Mouse (Mus musculus) left cerebral cortex, postnatal 25 days (tissue): ENCODE results near the gene Kif7. TPM values are rescaled to one million over a fixed set of nuclear protein-coding genes. Genes with fewer than 3 reads are reported as not detected.
A peak's percentile ranks its signal among the peaks of the same experiment; 100 is the strongest.

Source experiments
- DNase-seq, 2 experiments: peaks; one replicate each; pipeline ENCODE4 v3.0.0; 2022; ENCODE audit warnings: low spot score in 2 of 2, mixed read lengths in 1 of 2
- intact Hi-C: fragments of 180-260 bp; cut with DNase I; formaldehyde crosslinking; loops from one replicate; pipeline ENCODE4 v1.15.1; 2025
- total RNA-seq, 2 experiments: library from RNA; stranded (reverse); gene quantifications; 2 replicates each; pipeline ENCODE4 v1.2.3; 2021

Gene Kif7
- 1 to 10 TPM; 1.1 to 1.7 TPM for total RNA-seq

DNA sequence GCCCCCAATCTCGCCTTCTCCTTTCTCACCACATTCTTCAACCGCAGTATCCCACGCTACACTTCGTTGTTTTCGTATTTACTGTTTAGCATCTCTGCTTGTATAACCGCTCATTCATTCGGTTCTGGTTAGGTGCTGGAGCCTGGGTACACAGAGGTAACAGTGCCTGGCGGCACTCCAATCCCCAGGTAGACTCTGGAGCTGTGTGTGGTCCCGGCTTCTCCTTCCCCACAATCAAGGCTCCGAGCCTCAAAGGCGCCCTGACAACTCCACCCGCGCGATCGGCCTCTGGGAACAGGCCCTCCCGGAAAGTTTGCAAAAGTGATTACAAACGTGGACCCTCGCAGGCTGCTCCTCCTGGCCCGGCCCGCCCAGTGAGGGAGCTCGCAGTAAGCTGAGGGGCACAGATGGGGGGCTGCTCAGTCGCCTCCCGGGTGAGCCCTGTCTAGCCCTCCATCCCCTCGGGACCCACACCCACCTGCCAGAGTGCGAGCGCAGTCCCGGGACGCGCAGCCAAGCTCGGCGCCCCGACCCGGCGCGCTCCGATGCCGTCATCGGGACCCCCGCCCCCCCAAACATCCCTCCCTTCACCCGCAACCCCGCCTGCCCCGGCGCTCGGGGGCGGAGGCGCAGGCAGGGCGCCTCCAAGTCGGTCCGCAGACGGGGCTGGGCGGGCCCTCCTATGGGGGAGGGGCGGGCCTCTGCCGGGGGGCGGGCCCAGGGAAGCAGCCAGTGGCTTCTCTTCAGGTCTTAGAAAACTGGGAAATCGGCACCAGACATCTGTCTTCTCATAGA is at the start of gene Kif7:
Gene Kif7 (minus strand): TSS at position 534 of the 795 bp plus-strand sequence.
- intact Hi-C loops, result loop anchor here (5.0 kb wide), 1 partner anchor 53 kb away; the partner anchor contains the start of gene Ticrr
- DNase-seq, result peak; percentile 36 to 40

DNA sequence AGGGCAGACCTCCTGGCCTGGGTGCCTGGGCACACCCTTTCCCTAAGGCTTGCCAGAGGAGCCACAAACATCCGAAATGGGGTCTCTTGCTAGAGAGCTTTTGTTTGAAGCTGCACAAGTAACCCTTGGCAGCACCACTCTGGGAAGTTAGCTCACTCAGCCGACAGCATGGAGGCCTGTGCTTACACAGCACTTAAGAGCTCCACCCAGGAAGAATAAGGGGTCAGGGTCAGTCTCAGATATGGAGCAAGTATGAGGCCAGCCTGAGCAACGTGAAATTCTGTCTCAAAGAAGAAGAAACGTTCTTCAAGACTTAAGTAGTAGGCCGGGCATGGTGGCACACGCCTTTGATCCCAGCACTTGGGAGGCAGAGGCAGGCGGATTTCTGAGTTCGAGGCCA is 46.6 kb upstream of the Kif7 start:
- intact Hi-C loops, result no loop called here
- DNase-seq, result no peak

DNA sequence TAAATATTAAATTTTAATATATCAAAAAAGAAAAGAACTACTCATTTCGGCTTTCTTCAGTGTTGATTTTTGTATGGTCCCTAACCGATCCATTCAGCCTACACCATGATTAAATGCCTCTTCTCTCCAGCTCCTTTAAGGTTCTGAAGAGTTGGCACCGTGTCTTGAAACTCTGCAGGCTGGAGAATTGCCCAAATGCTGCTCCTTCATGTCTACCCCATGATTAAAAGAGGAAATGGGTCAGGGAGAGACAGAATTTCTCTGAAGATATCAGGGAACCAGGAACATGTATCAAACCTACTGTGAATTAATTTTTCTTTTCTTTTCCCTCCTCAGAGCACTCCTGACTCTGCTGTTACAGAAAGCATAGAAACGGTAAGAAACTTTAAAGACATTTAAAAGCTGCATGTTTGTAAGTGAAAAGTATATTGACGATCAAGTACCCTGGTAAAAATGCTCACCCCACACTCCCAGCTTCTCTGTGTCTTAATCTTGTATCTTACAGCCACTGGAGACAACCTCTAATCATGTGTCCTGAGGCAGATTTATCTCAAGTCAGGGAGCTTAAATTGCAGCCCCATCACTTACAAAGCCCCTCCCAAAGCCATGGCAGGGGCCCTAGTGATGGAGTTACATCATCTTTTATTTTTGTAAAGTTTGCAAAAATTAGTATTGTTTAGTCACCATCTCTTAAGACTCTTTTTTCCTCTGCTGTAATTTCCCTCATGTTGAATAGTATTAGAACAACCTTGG is 45.8 kb upstream of the Kif7 start:
- no peak for DNase-seq
- intact Hi-C loops, result no loop called here

DNA sequence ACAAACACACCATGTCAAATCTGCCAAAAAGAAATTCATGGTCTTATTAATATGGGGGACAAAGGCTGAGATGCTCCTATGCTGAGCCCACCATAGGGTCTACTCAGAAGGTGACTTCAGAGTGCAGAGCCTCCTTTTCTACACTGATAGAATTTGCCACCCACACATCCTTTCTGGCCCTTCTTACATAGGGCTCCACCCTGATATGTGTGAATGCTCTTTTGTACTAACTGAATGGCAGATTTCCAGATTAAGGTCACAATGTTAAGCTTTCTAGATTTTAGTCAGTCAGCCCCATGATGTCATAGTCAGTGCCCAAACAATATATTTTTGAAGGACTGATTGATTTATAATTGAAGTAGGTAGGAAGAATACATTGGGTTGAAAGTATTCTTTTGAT is 44.2 kb upstream of the Kif7 start:
- intact Hi-C loops, result no loop called here
- DNase-seq, result no peak

DNA sequence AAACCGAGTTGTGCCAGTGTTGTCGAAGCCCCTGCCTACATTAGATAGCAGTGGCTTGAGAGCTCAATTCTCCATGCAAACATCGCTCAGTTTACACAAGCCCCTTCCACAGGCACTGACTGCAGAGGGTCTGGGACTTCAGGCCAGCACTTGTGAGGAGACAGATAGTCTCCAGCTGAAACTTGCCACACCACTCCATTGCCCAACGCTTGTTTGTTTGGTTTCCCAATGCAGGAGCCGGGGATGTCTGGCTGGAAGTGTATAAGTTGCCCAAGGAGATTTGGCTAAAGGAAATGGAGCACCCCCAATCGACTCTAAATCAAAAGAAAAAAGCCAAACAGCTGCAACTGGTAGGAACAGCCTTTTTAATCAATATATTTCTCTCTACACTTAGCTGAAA is 42.7 kb upstream of the Kif7 start:
- intact Hi-C loops, result no loop called here
- no peak for DNase-seq

DNA sequence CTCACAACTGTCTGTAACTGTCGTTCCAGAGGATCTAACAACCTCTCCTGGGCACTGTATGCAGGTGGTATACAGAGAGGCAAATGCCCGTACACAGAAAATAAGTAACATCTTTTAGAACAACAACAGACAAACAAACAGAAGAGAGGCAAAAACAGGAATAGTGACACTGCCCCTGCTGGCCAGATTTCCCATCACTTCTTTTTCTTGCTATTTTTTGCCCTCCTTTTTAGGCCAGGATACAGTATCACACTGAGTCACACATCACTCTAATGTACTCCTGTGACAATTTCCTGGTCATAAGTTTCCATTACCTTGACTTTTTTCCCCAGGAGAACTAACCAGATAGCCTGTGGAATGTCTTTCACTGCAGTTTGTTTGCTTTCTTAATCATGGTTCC is 40.8 kb upstream of the Kif7 start:
- intact Hi-C loops, result no loop called here
- DNase-seq, result no peak

DNA sequence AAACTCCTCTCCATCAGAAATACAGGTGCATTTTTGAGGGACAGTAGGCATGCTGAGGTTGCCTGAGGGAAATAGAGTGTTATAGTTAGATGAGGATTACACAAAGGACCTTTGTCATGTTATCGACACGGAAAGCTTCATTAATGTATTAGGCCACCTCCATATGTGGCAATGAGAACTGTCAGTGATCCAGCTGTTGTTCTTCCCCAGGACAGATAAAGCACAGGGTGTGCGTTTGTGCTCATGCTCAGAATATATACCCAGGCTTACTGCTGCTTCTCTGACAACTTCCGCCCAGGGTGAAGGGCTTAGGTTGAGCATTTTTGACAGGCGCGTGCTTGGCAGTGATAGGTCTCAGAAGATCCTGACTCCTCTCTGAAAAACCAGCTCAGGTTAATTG is 34.0 kb upstream of the Kif7 start:
- no peak for DNase-seq
- intact Hi-C loops, result no loop called here

DNA sequence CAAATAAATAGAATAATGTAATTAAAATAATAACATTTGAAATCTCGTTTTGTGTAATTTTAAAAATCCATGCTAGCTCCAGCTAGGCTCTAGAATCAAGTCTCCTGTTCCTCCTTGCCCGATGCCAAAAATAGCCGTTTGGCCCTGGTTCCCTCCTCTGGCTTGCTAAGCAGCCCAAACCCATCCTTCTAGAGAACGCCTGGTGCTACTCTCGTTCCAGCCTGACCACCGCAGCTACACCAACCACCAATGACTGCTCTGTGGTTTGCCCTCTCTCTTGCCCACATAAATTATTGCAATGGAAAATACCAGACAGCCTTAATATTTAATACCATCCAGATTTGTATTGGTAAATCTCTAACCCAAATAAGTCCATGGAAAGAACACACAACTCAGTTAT is 32.1 kb upstream of the Kif7 start:
- DNase-seq, result no peak
- intact Hi-C loops, result no loop called here

DNA sequence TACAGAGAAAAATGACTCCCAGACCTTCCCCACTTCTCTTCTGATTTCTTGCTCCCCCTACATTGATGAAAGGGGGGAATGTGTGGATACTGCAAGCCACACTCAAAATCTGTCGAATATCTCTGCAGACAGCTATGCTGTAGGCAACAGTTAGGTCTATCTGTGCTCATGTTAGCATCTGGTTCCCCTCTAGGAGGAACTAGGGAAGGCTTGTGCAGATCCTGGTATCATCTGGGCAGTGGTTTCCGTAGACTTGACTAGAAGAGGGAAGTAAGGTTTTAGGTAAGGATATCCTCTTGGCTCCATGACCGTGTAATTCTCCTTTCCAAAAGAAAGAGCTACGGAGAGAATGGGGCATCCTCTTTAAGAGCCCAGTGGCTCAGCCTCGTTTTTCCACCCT is 29.1 kb upstream of the Kif7 start:
- DNase-seq, result no peak
- intact Hi-C loops, result no loop called here

DNA sequence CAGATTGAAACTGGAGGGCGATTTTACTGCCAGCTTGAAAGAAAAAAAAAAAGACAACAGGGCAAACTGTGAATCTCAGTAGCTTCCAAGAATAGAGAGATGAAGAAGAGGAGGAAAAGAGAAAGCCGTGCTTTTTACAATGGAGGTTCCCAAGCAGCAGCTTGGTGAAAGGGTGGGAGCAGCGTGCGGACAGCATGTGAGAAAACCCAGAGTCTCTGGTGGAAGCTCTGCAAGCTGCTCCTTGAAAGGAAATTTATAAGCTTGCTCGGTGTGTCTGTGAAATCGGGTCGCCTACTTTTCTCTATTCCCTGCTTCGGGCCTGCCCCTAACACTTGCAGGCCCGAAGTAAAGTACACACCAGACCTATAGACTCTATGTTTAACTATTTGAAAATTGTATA is 28.5 kb upstream of the Kif7 start:
- intact Hi-C loops, result no loop called here
- DNase-seq, result peak in 1 of 2 experiments; percentile 74

DNA sequence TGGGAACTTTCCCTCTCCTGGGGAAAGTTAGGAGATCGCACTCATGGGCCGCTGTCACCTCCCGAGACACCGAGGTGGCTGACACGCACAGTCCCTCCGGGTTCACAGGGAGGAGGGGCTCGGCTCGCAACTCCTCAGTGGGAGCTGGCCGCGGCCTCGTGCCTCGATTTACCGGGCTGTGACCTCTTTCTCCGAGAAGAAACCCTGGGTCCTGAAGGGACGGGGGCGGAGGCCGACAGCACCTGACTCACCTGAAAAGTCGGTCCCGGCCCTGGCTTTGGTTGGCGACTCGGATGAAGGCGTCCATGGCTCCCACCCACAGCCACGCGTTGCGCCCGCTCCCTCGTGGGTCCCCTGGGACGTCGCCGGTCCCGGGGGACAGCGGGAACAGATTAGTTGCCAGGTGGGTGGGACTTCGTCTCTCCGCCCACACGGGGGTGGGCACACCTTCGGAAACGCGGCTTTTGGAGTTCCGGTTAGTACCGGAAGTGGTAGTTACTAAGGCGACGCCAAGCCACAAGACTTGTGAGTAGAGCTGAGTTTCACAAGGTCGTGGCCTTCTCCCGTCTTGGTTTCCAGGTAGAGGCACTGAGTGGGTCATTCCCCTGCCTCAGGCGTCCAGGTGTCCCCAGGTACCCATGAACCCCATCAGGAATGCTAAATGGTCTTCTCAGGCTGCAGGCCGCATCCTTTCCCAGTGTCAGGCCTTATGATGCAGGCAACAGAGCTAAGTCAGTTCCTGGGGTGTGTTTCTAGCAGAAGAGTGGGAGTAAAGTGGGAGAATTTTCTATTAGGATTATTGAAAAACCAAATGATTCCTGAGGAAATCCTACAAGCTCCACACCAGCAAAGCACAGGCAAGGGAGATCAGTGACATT is 27.4 kb upstream of the Kif7 start, which contains the start of the genes Pex11a and Wdr93:
Gene Pex11a (minus strand): TSS at position 473 of the 878 bp plus-strand sequence.
Gene Wdr93 (plus strand): TSS at position 505 of the 878 bp plus-strand sequence.
- DNase-seq, result peak; percentile 76 to 82
- intact Hi-C loops, result no loop called here

DNA sequence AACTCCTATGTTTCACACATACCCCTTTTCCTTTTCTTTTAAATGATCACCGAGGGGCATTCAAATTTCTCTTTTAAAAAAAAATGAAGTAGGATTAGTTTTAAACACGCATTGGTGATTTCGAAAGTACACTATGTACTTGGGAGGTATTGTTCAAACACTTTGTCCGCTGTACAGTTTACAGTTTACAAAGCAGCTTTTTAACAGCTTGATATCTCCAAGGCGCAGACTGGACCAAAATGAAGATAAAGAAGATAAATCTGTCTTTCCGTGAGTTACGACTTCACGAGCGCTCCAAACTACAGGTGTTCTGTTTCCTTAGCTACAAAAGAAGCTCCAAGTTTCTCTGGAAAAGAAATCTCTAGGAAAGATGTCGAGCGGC is 26.7 kb upstream of the Kif7 start:
- intact Hi-C loops, result no loop called here
- no peak for DNase-seq

DNA sequence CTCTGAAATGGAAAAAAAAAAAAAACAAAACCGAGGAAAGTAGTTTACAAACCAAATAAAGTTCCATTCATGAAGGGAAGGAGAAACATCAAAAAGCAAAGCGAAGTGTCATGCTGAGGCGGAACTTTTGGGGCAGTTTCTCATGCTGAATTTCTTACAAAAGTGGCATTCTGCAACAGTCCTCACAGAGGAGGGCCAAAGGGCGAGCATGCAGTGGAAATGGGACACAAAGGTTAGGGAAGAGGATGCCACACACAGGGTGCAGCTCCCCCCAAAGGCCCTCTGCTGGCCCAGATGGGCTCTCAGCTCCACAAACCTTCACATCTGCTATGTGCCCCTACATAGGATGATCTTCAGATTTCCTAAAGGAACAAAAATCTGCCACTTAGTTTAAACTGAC is 24.8 kb upstream of the Kif7 start:
- intact Hi-C loops, result no loop called here
- DNase-seq, result no peak

DNA sequence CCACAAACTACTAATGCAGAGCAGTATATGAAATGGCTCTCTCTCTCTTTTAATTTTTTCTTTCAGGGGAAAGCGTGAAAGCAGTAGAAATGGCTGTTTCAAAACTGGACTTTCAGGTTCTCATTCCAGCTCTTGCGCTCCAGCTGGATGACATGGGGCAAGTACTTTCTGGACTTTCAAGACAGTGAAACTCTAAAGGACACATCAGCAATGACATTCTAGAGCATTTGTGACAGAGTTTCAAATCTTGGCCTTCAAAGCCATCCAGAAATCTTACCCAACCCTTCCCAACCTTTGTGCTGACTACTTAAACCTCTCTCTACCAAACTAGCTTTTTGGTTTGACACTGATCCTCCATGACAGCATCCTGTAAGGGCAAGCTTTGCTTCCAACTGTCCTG is 23.4 kb upstream of the Kif7 start:
- intact Hi-C loops, result no loop called here
- no peak for DNase-seq

DNA sequence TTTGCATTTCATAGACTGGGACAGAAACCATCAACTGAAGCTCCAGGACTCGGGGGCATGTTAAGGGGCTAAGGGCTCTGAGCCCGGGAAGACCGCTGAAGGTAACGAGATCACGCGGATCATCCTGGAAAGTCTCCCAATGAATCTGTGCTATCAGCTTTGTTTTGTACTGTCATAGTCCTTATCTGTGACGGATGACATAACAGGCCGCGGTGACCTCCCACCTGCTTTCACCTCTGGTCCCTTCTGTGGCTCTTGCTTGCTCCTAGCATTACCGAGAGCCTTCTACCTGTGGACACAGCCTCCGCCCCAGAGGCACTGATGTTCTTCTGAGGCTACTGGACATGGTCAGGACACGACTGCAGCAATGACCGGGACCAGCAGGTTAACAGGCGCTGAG is 21.0 kb upstream of the Kif7 start:
- intact Hi-C loops, result no loop called here
- DNase-seq, result no peak

DNA sequence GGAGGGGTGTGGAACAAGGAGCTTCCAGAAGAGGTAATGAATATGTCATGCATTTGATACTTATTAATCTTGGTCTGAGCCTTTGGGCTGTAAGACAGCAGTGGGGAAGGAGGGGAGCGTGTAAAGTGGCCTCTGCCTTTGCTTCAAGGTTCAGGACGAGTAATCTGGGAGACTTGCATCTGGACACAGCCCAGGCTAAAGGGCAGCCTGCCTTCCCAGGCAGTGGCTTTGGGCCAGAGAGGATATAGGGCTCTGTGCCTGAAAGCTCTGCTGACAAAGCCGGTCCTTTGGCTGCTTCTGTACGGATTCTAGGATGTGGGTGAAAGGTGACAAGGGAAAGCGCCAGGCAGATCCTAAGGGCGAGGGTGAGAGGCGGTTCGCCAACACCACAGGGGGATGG is 19.0 kb upstream of the Kif7 start:
- no peak for DNase-seq
- intact Hi-C loops, result no loop called here

DNA sequence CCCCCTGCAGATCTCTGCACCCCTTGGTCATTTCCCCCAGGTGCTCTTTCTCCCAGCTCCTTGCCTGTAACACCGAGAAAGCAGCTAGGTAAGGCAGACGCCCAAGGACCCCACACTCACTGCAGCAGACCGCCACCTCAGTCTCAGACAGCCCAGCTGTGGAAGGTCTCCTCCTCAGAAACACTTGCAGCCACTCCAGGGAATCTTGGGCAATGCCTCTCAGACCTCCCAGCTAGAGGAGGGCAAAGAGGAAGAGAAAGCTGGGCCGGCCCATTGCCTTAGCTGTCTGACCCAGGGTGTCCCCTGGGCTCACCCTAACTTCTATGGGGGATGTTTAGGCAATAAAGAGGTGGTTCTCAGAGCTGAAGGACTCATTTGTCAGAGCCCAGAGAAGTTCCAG is 17.1 kb upstream of the Kif7 start, which contains the start of gene Plin1:
Gene Plin1 (minus strand): TSS at position 282 of the 400 bp plus-strand sequence.
- DNase-seq, result no peak
- intact Hi-C loops, result no loop called here

DNA sequence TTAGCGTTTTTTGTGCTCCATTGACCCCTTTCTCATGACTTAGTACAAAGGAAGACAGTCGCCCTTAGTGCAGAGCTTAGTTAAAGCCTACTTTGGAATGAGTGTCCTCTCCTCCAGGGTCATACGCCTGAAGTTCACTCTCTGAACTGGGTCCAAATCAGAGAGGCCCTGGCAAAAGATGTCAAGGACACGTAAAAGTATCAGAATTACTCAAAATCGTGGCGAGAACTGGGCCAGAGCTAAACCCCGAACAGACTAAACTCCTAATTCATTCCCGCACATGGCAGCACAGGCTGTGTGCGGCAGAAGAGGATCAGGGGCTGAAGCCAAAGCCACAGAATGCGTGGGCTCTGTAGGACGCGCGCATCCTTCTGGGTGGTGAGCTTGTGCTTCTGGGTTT is 15.9 kb upstream of the Kif7 start:
- intact Hi-C loops, result no loop called here
- no peak for DNase-seq

DNA sequence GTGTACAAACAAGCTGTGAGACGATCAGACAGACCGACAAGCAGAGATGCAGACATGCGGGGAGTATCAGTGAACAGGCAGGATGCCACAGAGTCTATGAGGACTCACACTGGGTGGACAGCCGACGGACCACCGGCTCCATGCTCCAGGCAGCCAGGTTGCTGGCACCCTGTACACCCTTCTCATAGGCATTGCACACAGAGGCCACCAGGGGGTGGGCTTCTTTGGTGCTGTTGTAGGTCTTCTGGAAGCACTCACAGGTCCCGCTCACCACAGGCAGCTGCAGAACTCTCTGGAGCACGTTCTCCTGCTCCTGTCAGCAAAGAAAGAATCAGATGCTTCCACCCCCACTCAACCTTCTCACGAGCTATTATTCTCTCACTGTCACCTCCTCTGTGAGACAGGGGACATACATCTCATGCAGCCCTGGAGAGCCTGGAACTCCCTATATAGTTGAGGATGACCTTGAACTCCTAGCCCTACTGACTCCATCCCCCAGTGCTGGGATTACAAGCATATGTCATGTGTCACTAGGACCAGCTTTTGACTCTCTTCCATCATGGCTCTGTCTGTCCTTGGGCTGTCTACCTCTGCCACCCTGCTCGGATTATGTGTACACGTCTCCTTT is 14.3 kb upstream of the Kif7 start:
- DNase-seq, result no peak
- intact Hi-C loops, result loop anchor here (2.0 to 5.0 kb wide), 2 partner anchors 117 to 238 kb away; no protein-coding TSS in a partner anchor
